Mouse (Mus musculus) cortical plate, adult 2 months (tissue): Measurements from ENCODE around the gene Dbn1.

Experiments
- CTCF ChIP-seq: fragments of 200-500 bp; IDR thresholded peaks from 2 replicates; pipeline ENCODE4 v1.5.1; 2011; ENCODE audit warnings: mild to moderate bottlenecking, control low read depth, low read length; ENCODE audit not compliant: insufficient read depth; ENCODE audit errors: extremely low read depth
- POLR2A ChIP-seq: fragments of 200-500 bp; IDR thresholded peaks from 2 replicates; pipeline ENCODE4 v1.6.1; 2011; ENCODE audit warnings: mild to moderate bottlenecking, low read length, control low read depth; ENCODE audit not compliant: insufficient read depth; ENCODE audit errors: extremely low read depth

- TF ChIP-seq CTCF (no peak), POLR2A (no peak)
Measured at GRCm38 (mm10) chr13:55506697-55507096, 18.8 kb upstream of the Dbn1 start.
